Mouse (Mus musculus): ENCODE results near the gene Taar7a. TPM values are rescaled to one million over a fixed set of nuclear protein-coding genes. Genes with fewer than 3 reads are reported as not detected.

The Taar7a gene
- polyA plus RNA-seq, 1 experiment, result not detected

DNA sequence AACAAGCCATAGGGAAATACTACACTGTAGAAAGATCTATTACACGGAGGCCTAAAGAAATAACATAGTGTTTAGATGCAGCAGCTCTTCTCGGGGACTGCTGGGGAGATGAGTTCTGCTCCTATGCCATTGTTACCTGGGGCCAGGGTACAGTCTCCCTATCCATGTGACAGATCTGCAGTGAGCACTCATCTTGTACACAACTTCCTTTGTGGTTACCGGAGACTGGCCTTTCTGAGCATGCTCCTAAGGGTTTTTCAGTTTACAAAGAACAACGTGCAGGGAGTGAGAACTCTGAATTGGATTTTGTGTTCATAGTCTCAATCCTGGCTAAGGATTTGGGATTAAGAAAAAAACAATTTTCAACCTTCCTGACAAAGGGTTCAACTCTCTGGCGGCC lies 6.9 kb downstream of the Taar7a start:
- no peaks in the 10 kb centered on the region for H3K36me3 ChIP-seq (ENCODE audit: control insufficient read depth)
- no peak overlapping the region for H3K4me3 ChIP-seq (replicated peaks)
- H3K4me1 ChIP-seq (ENCODE audit: control insufficient read depth), result no peaks in the 10 kb centered on the region
- no peak for TF ChIP-seq TAL1 (IDR thresholded peaks at IDR 0.05; ENCODE audit: low read length)
- H3K9me3 ChIP-seq (ENCODE audit: control insufficient read depth, low read length), result no peaks in the 10 kb centered on the region
- H3K27me3 ChIP-seq (ENCODE audit: control insufficient read depth), result no peaks in the 10 kb centered on the region

- Histone ChIP-seq H3K36me3 (ENCODE audit: control insufficient read depth) (no peaks in the 10 kb centered on the region), H3K4me3 (replicated peaks) (no peak within 1 kb of the TSS)
These were observed 7.7 kb downstream of the Taar7a start, which contains the start of gene Taar6 for GRCm38 (mm10) chr10:23985546-23985945. TSS of gene Taar6 (minus strand) at chr10:23985646.

GRCm38 (mm10) chr10:23978901-23979705 lies 14.2 kb downstream of the Taar7a start:
- no peaks in the 10 kb centered on the region for H3K36me3 ChIP-seq (ENCODE audit: control insufficient read depth)
- TF ChIP-seq GATA1 (IDR thresholded peaks at IDR 0.05; ENCODE audit: low read length) (no peak), TAL1 (IDR thresholded peaks at IDR 0.05; ENCODE audit: low read length) (no peak)
- H3K4me1 ChIP-seq (ENCODE audit: control insufficient read depth), result peaks cover 2% of the 10 kb centered on the region
- H3K9me3 ChIP-seq (ENCODE audit: control insufficient read depth, low read length), result no peaks in the 10 kb centered on the region
- no peak overlapping the region for H3K4me3 ChIP-seq (replicated peaks)
- H3K27me3 ChIP-seq (ENCODE audit: control insufficient read depth), result no peaks in the 10 kb centered on the region

More at GRCm38 (mm10) chr10:23985546-23985945, 7.7 kb downstream of the Taar7a start, which contains the start of gene Taar6:
- Histone ChIP-seq H3K27me3 (ENCODE audit: control insufficient read depth) (no peaks in the 10 kb centered on the region), H3K4me1 (ENCODE audit: control insufficient read depth) (no peaks in the 10 kb centered on the region), H3K9me3 (ENCODE audit: control insufficient read depth, low read length) (no peaks in the 10 kb centered on the region)
- TF ChIP-seq TAL1 (IDR thresholded peaks at IDR 0.05; ENCODE audit: low read length) (no peak), GATA1 (IDR thresholded peaks at IDR 0.05; ENCODE audit: low read length) (no peak)

GRCm38 (mm10) chr10:23977958-23978357 lies 15.3 kb downstream of the Taar7a start:
- Histone ChIP-seq H3K27me3 (ENCODE audit: control insufficient read depth) (no peaks in the 10 kb centered on the region), H3K4me3 (replicated peaks) (no peak overlapping the region), H3K36me3 (ENCODE audit: control insufficient read depth) (no peaks in the 10 kb centered on the region), H3K9me3 (ENCODE audit: control insufficient read depth, low read length) (no peaks in the 10 kb centered on the region), H3K4me1 (ENCODE audit: control insufficient read depth) (peaks cover 2% of the 10 kb centered on the region)
- TF ChIP-seq GATA1 (IDR thresholded peaks at IDR 0.05; ENCODE audit: low read length) (no peak), TAL1 (IDR thresholded peaks at IDR 0.05; ENCODE audit: low read length) (no peak)

- no peaks in the 10 kb centered on the region for H3K27me3 ChIP-seq (ENCODE audit: control insufficient read depth)
- TF ChIP-seq GATA1 (IDR thresholded peaks at IDR 0.05; ENCODE audit: low read length) (no peak), TAL1 (IDR thresholded peaks at IDR 0.05; ENCODE audit: low read length) (no peak)
- no peak overlapping the region for H3K4me3 ChIP-seq (replicated peaks)
- no peaks in the 10 kb centered on the region for H3K9me3 ChIP-seq (ENCODE audit: control insufficient read depth, low read length)
- H3K4me1 ChIP-seq (ENCODE audit: control insufficient read depth), result no peaks in the 10 kb centered on the region
- no peaks in the 10 kb centered on the region for H3K36me3 ChIP-seq (ENCODE audit: control insufficient read depth)
These were observed 22.0 kb downstream of the Taar7a start for GRCm38 (mm10) chr10:23971256-23971655.

GRCm38 (mm10) chr10:23970656-23971165 lies 22.6 kb downstream of the Taar7a start, which contains the start of gene Taar5:
TSS of gene Taar5 (plus strand) at chr10:23970706.
- Histone ChIP-seq H3K4me1 (ENCODE audit: control insufficient read depth) (no peaks in the 10 kb centered on the region), H3K27me3 (ENCODE audit: control insufficient read depth) (no peaks in the 10 kb centered on the region), H3K4me3 (replicated peaks) (no peak within 1 kb of the TSS), H3K9me3 (ENCODE audit: control insufficient read depth, low read length) (no peaks in the 10 kb centered on the region), H3K36me3 (ENCODE audit: control insufficient read depth) (no peaks in the 10 kb centered on the region)
- no peak for TF ChIP-seq TAL1 (IDR thresholded peaks at IDR 0.05; ENCODE audit: low read length)
- TF ChIP-seq GATA1 (IDR thresholded peaks at IDR 0.05; ENCODE audit: low read length), result no peak

GRCm38 (mm10) chr10:23964921-23965610 lies 28.2 kb downstream of the Taar7a start:
- H3K27me3 ChIP-seq (ENCODE audit: control insufficient read depth), result no peaks in the 10 kb centered on the region
- TF ChIP-seq TAL1 (IDR thresholded peaks at IDR 0.05; ENCODE audit: low read length) (no peak), GATA1 (IDR thresholded peaks at IDR 0.05; ENCODE audit: low read length) (no peak)
- no peak overlapping the region for H3K4me3 ChIP-seq (replicated peaks)
- H3K9me3 ChIP-seq (ENCODE audit: control insufficient read depth, low read length), result no peaks in the 10 kb centered on the region
- no peaks in the 10 kb centered on the region for H3K36me3 ChIP-seq (ENCODE audit: control insufficient read depth)
- no peaks in the 10 kb centered on the region for H3K4me1 ChIP-seq (ENCODE audit: control insufficient read depth)

DNA sequence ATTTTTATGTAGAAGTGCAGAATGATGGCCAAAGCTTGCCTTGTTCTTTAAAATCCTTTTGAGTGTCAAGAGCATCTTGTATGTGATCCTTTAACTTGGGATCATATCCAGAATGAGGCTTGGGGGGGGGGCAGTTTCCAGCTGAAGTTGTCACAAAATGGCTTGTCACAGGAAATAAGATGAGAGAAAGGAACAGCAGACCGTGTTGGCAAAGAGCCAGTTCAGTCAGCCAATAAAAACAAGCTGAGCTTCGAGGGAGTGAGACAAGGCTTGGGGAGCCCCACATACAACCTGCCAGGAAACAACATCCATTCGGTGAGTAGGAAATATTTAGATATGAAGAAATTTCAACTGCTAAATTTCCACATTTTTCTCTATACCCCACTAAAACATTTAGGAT lies 29.8 kb downstream of the Taar7a start:
- Histone ChIP-seq H3K4me1 (ENCODE audit: control insufficient read depth) (no peaks in the 10 kb centered on the region), H3K27me3 (ENCODE audit: control insufficient read depth) (no peaks in the 10 kb centered on the region), H3K4me3 (replicated peaks) (no peak overlapping the region), H3K36me3 (ENCODE audit: control insufficient read depth) (no peaks in the 10 kb centered on the region), H3K9me3 (ENCODE audit: control insufficient read depth, low read length) (no peaks in the 10 kb centered on the region)
- TF ChIP-seq GATA1 (IDR thresholded peaks at IDR 0.05; ENCODE audit: low read length), result no peak
- TF ChIP-seq TAL1 (IDR thresholded peaks at IDR 0.05; ENCODE audit: low read length), result no peak

DNA sequence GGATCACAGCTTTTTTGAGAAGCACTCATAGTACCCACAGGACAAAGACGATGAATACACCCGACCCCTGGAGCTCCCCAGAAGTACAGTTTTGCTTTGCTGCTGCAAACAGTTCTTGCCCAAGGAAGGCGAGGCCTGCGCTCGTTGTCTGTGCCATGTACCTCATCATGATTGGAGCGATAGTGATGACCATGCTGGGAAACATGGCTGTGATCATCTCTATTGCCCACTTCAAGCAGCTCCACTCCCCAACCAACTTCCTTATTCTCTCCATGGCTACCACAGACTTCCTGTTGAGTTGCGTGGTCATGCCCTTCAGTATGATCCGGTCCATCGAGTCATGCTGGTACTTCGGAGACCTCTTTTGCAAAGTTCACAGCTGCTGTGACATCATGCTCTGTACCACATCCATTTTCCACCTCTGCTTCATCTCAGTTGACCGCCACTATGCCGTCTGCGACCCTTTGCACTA lies 32.8 kb downstream of the Taar7a start, which contains the start of gene Taar4:
TSS of gene Taar4 (plus strand) at position 51 of the 472 bp plus-strand sequence.
- TF ChIP-seq TAL1 (IDR thresholded peaks at IDR 0.05; ENCODE audit: low read length) (no peak), GATA1 (IDR thresholded peaks at IDR 0.05; ENCODE audit: low read length) (no peak)
- H3K4me3 ChIP-seq (replicated peaks), result no peak within 1 kb of the TSS
- no peaks in the 10 kb centered on the region for H3K9me3 ChIP-seq (ENCODE audit: control insufficient read depth, low read length)
- H3K36me3 ChIP-seq (ENCODE audit: control insufficient read depth), result no peaks in the 10 kb centered on the region
- H3K4me1 ChIP-seq (ENCODE audit: control insufficient read depth), result no peaks in the 10 kb centered on the region
- no peaks in the 10 kb centered on the region for H3K27me3 ChIP-seq (ENCODE audit: control insufficient read depth)
